21 mouse cellular contexts compared by ENCODE assay signal in genomic region chr7:30328379-30328778, GRCm38 (mm10). TPM values are rescaled to one million over a fixed set of nuclear protein-coding genes. Genes with fewer than 3 reads are reported as not detected.
A peak's percentile ranks its signal among the peaks of the same experiment; 100 is the strongest.
DNase-seq lines count a peak whose midpoint lies in the region; ATAC-seq lines count a peak whose summit lies in the region.
"Had no signal": no experiment of that assay in that cellular context is flagged by ENCODE, and none has a peak within 500 bp of the region (broad histone marks: within the 10 kb centered on the region; RNA-seq: fewer than 3 reads in every experiment).

No protein-coding gene starts in this region.

- no peak for ATAC-seq in hindbrain, embryonic 12.5 days (ENCODE audit: low FRiP score)
- ATAC-seq in hindbrain, embryonic 13.5 days (ENCODE audit: low FRiP score), result no peak
- no peak for ATAC-seq in midbrain, embryonic 11.5 days (ENCODE audit: low FRiP score)
- ATAC-seq: forebrain, embryonic 14.5 days; forebrain, embryonic 16.5 days had no signal

- 0 out of 2 replicates have a peak, but pooled peaks cover 4% of the 10 kb centered on the region for H3K9me3 ChIP-seq in hindbrain, embryonic 12.5 days (replicated peaks)
- H3K9me3 ChIP-seq in hindbrain, embryonic 13.5 days, result peaks cover 3% of the 10 kb centered on the region; the same call in 1 of the 2 replicates
- no peaks in the 10 kb centered on the region for H3K9me3 ChIP-seq in midbrain, embryonic 11.5 days (ENCODE audit: control insufficient read depth, low read length)
- no peaks in the 10 kb centered on the region for H3K9me3 ChIP-seq in midbrain, embryonic 10.5 days (replicated peaks)
- H3K9me3 ChIP-seq: embryonic facial prominence, embryonic 13.5 days had no signal

- H3K4me1 ChIP-seq in hindbrain, embryonic 12.5 days, result peaks cover 10% of the 10 kb centered on the region
- peaks cover 27% of the 10 kb centered on the region for H3K4me1 ChIP-seq in hindbrain, embryonic 13.5 days (replicated peaks)
- no peaks in the 10 kb centered on the region for H3K4me1 ChIP-seq in midbrain, embryonic 11.5 days (ENCODE audit: control insufficient read depth, insufficient read depth, low read length)
- H3K4me1 ChIP-seq in midbrain, embryonic 10.5 days, result peaks cover 18% of the 10 kb centered on the region

- H3K4me3 ChIP-seq in hindbrain, embryonic 12.5 days, result no peak overlapping the region
- no peak overlapping the region for H3K4me3 ChIP-seq in hindbrain, embryonic 13.5 days
- no peak overlapping the region for H3K4me3 ChIP-seq in midbrain, embryonic 11.5 days (ENCODE audit: low read depth, low read length)
- no peak overlapping the region for H3K4me3 ChIP-seq in midbrain, embryonic 10.5 days
- H3K4me3 ChIP-seq: embryonic facial prominence, embryonic 13.5 days; embryonic facial prominence, embryonic 15.5 days; erythroblast, embryonic 14.5 days; forebrain, embryonic 10.5 days; forebrain, embryonic 12.5 days had no signal

- H3K27ac ChIP-seq in hindbrain, embryonic 12.5 days, result no peak overlapping the region
- H3K27ac ChIP-seq in hindbrain, embryonic 13.5 days, result no peak overlapping the region
- no peak overlapping the region for H3K27ac ChIP-seq in midbrain, embryonic 11.5 days (ENCODE audit: low read depth, low read length)
- H3K27ac ChIP-seq in midbrain, embryonic 10.5 days (replicated peaks), result no peak overlapping the region
- H3K27ac ChIP-seq: embryonic facial prominence, embryonic 13.5 days; embryonic facial prominence, embryonic 15.5 days; forebrain, embryonic 10.5 days; forebrain, embryonic 12.5 days had no signal

- DNase-seq in cerebellum, adult 9-11 months, result peak; percentile 61
- no peak for DNase-seq in cerebellum, adult 18-20 months
- peak; percentile 49 for DNase-seq in midbrain, embryonic 11.5 days (ENCODE audit: low spot score, missing footprints)
- no peak for DNase-seq in midbrain, embryonic 10.5 days (ENCODE audit: low spot score)
- DNase-seq: adrenal gland, adult 2 months; adrenal gland, postnatal 10 days; adrenal gland, postnatal 25 days; cerebellum, adult 2 months; cerebellum, adult 9-10 months; cerebellum, postnatal 14 days; cerebellum, postnatal 36 days; embryo, embryonic 11 days had no signal

- no peak overlapping the region for H3K4me2 ChIP-seq in hindbrain, embryonic 12.5 days (replicated peaks)
- no peak overlapping the region for H3K4me2 ChIP-seq in hindbrain, embryonic 13.5 days
- no peak overlapping the region for H3K4me2 ChIP-seq in midbrain, embryonic 11.5 days
- H3K4me2 ChIP-seq: embryonic facial prominence, embryonic 13.5 days; embryonic facial prominence, embryonic 15.5 days; forebrain, embryonic 12.5 days had no signal

- peak overlapping the region; percentile 8; the same call in 1 of the 2 replicates for H3K9ac ChIP-seq in hindbrain, embryonic 12.5 days
- H3K9ac ChIP-seq in hindbrain, embryonic 13.5 days, result no peak overlapping the region
- no peak overlapping the region for H3K9ac ChIP-seq in midbrain, embryonic 11.5 days (ENCODE audit: low read length)
- H3K9ac ChIP-seq: embryonic facial prominence, embryonic 13.5 days; embryonic facial prominence, embryonic 15.5 days; forebrain, embryonic 12.5 days had no signal

- 58% methylated on average over 10 of the region's 10 CpGs for WGBS in hindbrain, embryonic 12.5 days
- WGBS in hindbrain, embryonic 13.5 days, result 52% methylated on average over 10 of the region's 10 CpGs
- 56% methylated on average over 10 of the region's 10 CpGs for WGBS in midbrain, embryonic 11.5 days
- WGBS in midbrain, embryonic 10.5 days, result 60% methylated on average over 10 of the region's 10 CpGs

- H3K27me3 ChIP-seq in hindbrain, embryonic 12.5 days, result peaks cover 8% of the 10 kb centered on the region
- peaks cover 28% of the 10 kb centered on the region for H3K27me3 ChIP-seq in hindbrain, embryonic 13.5 days
- peaks cover under 1% of the 10 kb centered on the region for H3K27me3 ChIP-seq in midbrain, embryonic 11.5 days (ENCODE audit: control insufficient read depth, insufficient read depth, low read length)
- peaks cover 15% of the 10 kb centered on the region; the same call in 1 of the 2 replicates for H3K27me3 ChIP-seq in midbrain, embryonic 10.5 days (ENCODE audit: low read depth, poor library complexity, severe bottlenecking)
- H3K27me3 ChIP-seq: embryonic facial prominence, embryonic 13.5 days had no signal

- H3K36me3 ChIP-seq in hindbrain, embryonic 12.5 days, result no peaks in the 10 kb centered on the region
- no peaks in the 10 kb centered on the region for H3K36me3 ChIP-seq in hindbrain, embryonic 13.5 days
- no peaks in the 10 kb centered on the region for H3K36me3 ChIP-seq in midbrain, embryonic 11.5 days (ENCODE audit: control insufficient read depth, insufficient read depth, low read length)
- no peaks in the 10 kb centered on the region for H3K36me3 ChIP-seq in midbrain, embryonic 10.5 days
- H3K36me3 ChIP-seq: embryonic facial prominence, embryonic 13.5 days; embryonic facial prominence, embryonic 15.5 days; forebrain, embryonic 10.5 days; forebrain, embryonic 12.5 days had no signal

RNA-seq across cellular contexts. Expression of gene Sdhaf1, which starts 4.7 kb away (rescaled TPM):
- polyA plus RNA-seq in hindbrain, embryonic 12.5 days (2016; fragmentation: Nextera tagmentation; extraction: Ambion mirVana), result 22.3 and 23.4 TPM in 2 replicates
- polyA plus RNA-seq in hindbrain, embryonic 13.5 days (2015; fragmentation: Nextera tagmentation; extraction: Ambion mirVana), result 21.4 and 21.6 TPM in 2 replicates
- polyA plus RNA-seq in midbrain, embryonic 11.5 days (2014; fragmentation: Nextera tagmentation; extraction: Ambion mirVana), result 23.1 and 24.5 TPM in 2 replicates
- polyA plus RNA-seq in midbrain, embryonic 10.5 days (2016; fragmentation: Nextera tagmentation; extraction: Ambion mirVana), result 19.3 and 22.5 TPM in 2 replicates

RNA-seq across cellular contexts. Expression of gene E130208F15Rik, which starts 6.8 kb away (rescaled TPM):
- polyA plus RNA-seq in hindbrain, embryonic 12.5 days (2016; fragmentation: Nextera tagmentation; extraction: Ambion mirVana), result 0.33 and 0.49 TPM in 2 replicates
- polyA plus RNA-seq in hindbrain, embryonic 13.5 days (2015; fragmentation: Nextera tagmentation; extraction: Ambion mirVana), result 0.36 TPM in 1 of 2 replicates, not detected in the other
- polyA plus RNA-seq in midbrain, embryonic 11.5 days (2014; fragmentation: Nextera tagmentation; extraction: Ambion mirVana), result 0.52 TPM in 1 of 2 replicates, not detected in the other
- 2.6 and 4.6 TPM in 2 replicates for polyA plus RNA-seq in midbrain, embryonic 10.5 days (2016; fragmentation: Nextera tagmentation; extraction: Ambion mirVana)
- polyA plus RNA-seq: embryonic facial prominence, embryonic 13.5 days; erythroblast, embryonic 14.5 days; forebrain, embryonic 12.5 days; forebrain, embryonic 14.5 days; forebrain, embryonic 16.5 days had no signal

RNA-seq across cellular contexts. Expression of gene Syne4, which starts 13.8 kb away (rescaled TPM):
- polyA plus RNA-seq in hindbrain, embryonic 12.5 days (2016; fragmentation: Nextera tagmentation; extraction: Ambion mirVana), result 36.9 and 39.2 TPM in 2 replicates
- 13.1 and 16.8 TPM in 2 replicates for polyA plus RNA-seq in hindbrain, embryonic 13.5 days (2015; fragmentation: Nextera tagmentation; extraction: Ambion mirVana)
- polyA plus RNA-seq in midbrain, embryonic 11.5 days (2014; fragmentation: Nextera tagmentation; extraction: Ambion mirVana), result 8.2 and 8.4 TPM in 2 replicates
- polyA plus RNA-seq in midbrain, embryonic 10.5 days (2016; fragmentation: Nextera tagmentation; extraction: Ambion mirVana), result 13.7 and 14.8 TPM in 2 replicates

RNA-seq across cellular contexts. Expression of gene Alkbh6, which starts 19.9 kb away (rescaled TPM):
- 87.1 and 93.5 TPM in 2 replicates for polyA plus RNA-seq in hindbrain, embryonic 12.5 days (2016; fragmentation: Nextera tagmentation; extraction: Ambion mirVana)
- 118 and 126 TPM in 2 replicates for polyA plus RNA-seq in hindbrain, embryonic 13.5 days (2015; fragmentation: Nextera tagmentation; extraction: Ambion mirVana)
- 84.3 and 86.0 TPM in 2 replicates for polyA plus RNA-seq in midbrain, embryonic 11.5 days (2014; fragmentation: Nextera tagmentation; extraction: Ambion mirVana)
- 95.4 and 96.9 TPM in 2 replicates for polyA plus RNA-seq in midbrain, embryonic 10.5 days (2016; fragmentation: Nextera tagmentation; extraction: Ambion mirVana)

RNA-seq across cellular contexts. Expression of gene Lrfn3, which starts 34.2 kb away (rescaled TPM):
- 9.3 and 10.1 TPM in 2 replicates for polyA plus RNA-seq in hindbrain, embryonic 12.5 days (2016; fragmentation: Nextera tagmentation; extraction: Ambion mirVana)
- polyA plus RNA-seq in hindbrain, embryonic 13.5 days (2015; fragmentation: Nextera tagmentation; extraction: Ambion mirVana), result 13.2 and 13.4 TPM in 2 replicates
- polyA plus RNA-seq in midbrain, embryonic 11.5 days (2014; fragmentation: Nextera tagmentation; extraction: Ambion mirVana), result 5.3 and 5.9 TPM in 2 replicates
- 5.4 and 6.2 TPM in 2 replicates for polyA plus RNA-seq in midbrain, embryonic 10.5 days (2016; fragmentation: Nextera tagmentation; extraction: Ambion mirVana)

Comparison
In these comparisons a context has a peak if more than half of its experiments do, and no peak if none do; other contexts are left out.
1. DNase-seq: peak in cerebellum, adult 9-11 months (single experiment) and midbrain, embryonic 11.5 days (single experiment); none in cerebellum, adult 18-20 months (0 of 2) and midbrain, embryonic 10.5 days (single experiment).